Comparison of ENCODE assay signal across 11 mouse cellular contexts in genomic region chr3:96522149-96522548, GRCm38 (mm10). TPM values are rescaled to one million over a fixed set of nuclear protein-coding genes. Genes with fewer than 3 reads are reported as not detected.
DNase-seq lines count a peak whose midpoint lies in the region; ATAC-seq and TF ChIP-seq lines count a peak whose summit lies in the region.
"Had no signal": no experiment of that assay in that cellular context is flagged by ENCODE, and none has a peak within 500 bp of the region (broad histone marks: within the 10 kb centered on the region; RNA-seq: fewer than 3 reads in every experiment).

No protein-coding gene starts in this region.

- H3K36me3 ChIP-seq in E14TG2a.4 (ENCODE audit: insufficient read depth, low read length): no peaks in the 10 kb centered on the region
- H3K36me3 ChIP-seq: limb, embryonic 12.5 days had no signal

- peaks cover 27% of the 10 kb centered on the region for H3K4me1 ChIP-seq in E14TG2a.4 (replicated peaks; ENCODE audit: low read depth, low read length)

- no peak overlapping the region for H3K27ac ChIP-seq in layer of hippocampus, adult 2 months
- H3K27ac ChIP-seq: limb, embryonic 12.5 days had no signal

- ATAC-seq in megakaryocyte progenitor cell, adult 5-6 weeks (replicated peaks; ENCODE audit: poor library complexity): peak; percentile 60
- no peak for ATAC-seq in frontal cortex, adult (ENCODE audit: low TSS enrichment)
- ATAC-seq: midbrain, embryonic 16.5 days had no signal

- TF ChIP-seq CTCF in layer of hippocampus, adult 2 months (conservative IDR thresholded peaks at IDR 0.05): peak; percentile 75
- TF ChIP-seq CTCF in E14TG2a.4 (conservative IDR thresholded peaks at IDR 0.05; ENCODE audit: low read length): peak; percentile 65

- H3K27me3 ChIP-seq in E14TG2a.4 (ENCODE audit: insufficient read depth, low read length): peaks cover 25% of the 10 kb centered on the region

- no peaks in the 10 kb centered on the region for H3K9me3 ChIP-seq in E14TG2a.4 (ENCODE audit: low read length)
- H3K9me3 ChIP-seq: limb, embryonic 12.5 days had no signal

- DNase-seq in cerebellum, postnatal 10 days: peak; percentile 42 to 45
- no peak for DNase-seq in cerebellum, adult 11-12 months
- no peak for DNase-seq in layer of hippocampus, adult 2 months (ENCODE audit: low spot score in 2 of 2)
- DNase-seq in layer of hippocampus, postnatal 25 days (ENCODE audit: extremely low spot score in 1 of 2, low spot score in 1 of 2): no peak
- DNase-seq in urinary bladder, adult 18-20 months (ENCODE audit: low spot score in 2 of 2): no peak
- DNase-seq: gastrocnemius, postnatal 10 days had no signal

- no peak overlapping the region for H3K4me3 ChIP-seq in layer of hippocampus, adult 2 months
- no peak overlapping the region for H3K4me3 ChIP-seq in E14TG2a.4 (replicated peaks; ENCODE audit: low read length)
- H3K4me3 ChIP-seq: limb, embryonic 12.5 days had no signal

RNA-seq across cellular contexts. Expression of gene Hfe2, which starts 2.8 kb away (rescaled TPM):
- under 1 TPM in 1 of 2 experiments, not detected in 1; 0.23 TPM for total RNA-seq in layer of hippocampus, adult 2 months (2021)
- under 1 TPM in 1 of 2 experiments, not detected in 1; 0.12 TPM for total RNA-seq in layer of hippocampus, postnatal 25 days (2021)
- not detected in 2 replicates for total RNA-seq in megakaryocyte progenitor cell, adult 5-6 weeks (2015)
- total RNA-seq in megakaryocyte progenitor cell, adult 5-6 weeks (2017): not detected in 2 replicates

RNA-seq across cellular contexts. Expression of gene Txnip, which starts 35.6 kb away (rescaled TPM):
- total RNA-seq in layer of hippocampus, adult 2 months (2021): 10 to 100 TPM; 22.6 to 36.4 TPM
- 10 to 100 TPM; 20.7 to 25.0 TPM for total RNA-seq in layer of hippocampus, postnatal 25 days (2021)
- total RNA-seq in megakaryocyte progenitor cell, adult 5-6 weeks (2015): 103 and 139 TPM in 2 replicates
- total RNA-seq in megakaryocyte progenitor cell, adult 5-6 weeks (2017): 94.6 and 128 TPM in 2 replicates

RNA-seq across cellular contexts. Expression of gene Gm16253, which starts 54.6 kb away (rescaled TPM):
- not detected for total RNA-seq in layer of hippocampus, adult 2 months (2021)
- not detected for total RNA-seq in layer of hippocampus, postnatal 25 days (2021)
- total RNA-seq in megakaryocyte progenitor cell, adult 5-6 weeks (2015): not detected in 2 replicates
- not detected in 2 replicates for total RNA-seq in megakaryocyte progenitor cell, adult 5-6 weeks (2017)

Comparison
In these comparisons a context has a peak if more than half of its experiments do, and no peak if none do; other contexts are left out.
1. DNase-seq: peak in cerebellum, postnatal 10 days (2 of 2); none in cerebellum, adult 11-12 months (single experiment), layer of hippocampus, adult 2 months (0 of 2), layer of hippocampus, postnatal 25 days (0 of 2) and urinary bladder, adult 18-20 months (0 of 2).